Mouse (Mus musculus): Measurements from ENCODE around the gene Gm49510. TPM values are rescaled to one million over a fixed set of nuclear protein-coding genes. Genes with fewer than 3 reads are reported as not detected.
A peak's percentile ranks its signal among the peaks of the same experiment; 100 is the strongest.

The Gm49510 gene
- polyA plus RNA-seq, 1 experiment from 2014 or later = 0.47 TPM

GRCm38 (mm10) chr15:78928539-78928938 lies 29.1 kb downstream of the Gm49510 start:
- Histone ChIP-seq H3K9me3 (replicated peaks) (no peaks in the 10 kb centered on the region), H3K4me1 (replicated peaks) (peaks cover 42% of the 10 kb centered on the region), H3K4me2 (peak overlapping the region; percentile 77), H3K9ac (peak overlapping the region; percentile 76), H3K4me3 (peak overlapping the region; percentile 56), H3K36me3 (peaks cover 14% of the 10 kb centered on the region), H3K27me3 (replicated peaks) (no peaks in the 10 kb centered on the region), H3K27ac (ENCODE audit: poor library complexity, severe bottlenecking) (peak overlapping the region; percentile 96)
- ATAC-seq (ENCODE audit: insufficient number of reproducible peaks, low FRiP score) = no peak
- 54% methylated on average over 8 of the region's 8 CpGs for WGBS

GRCm38 (mm10) chr15:78930192-78930706 lies 30.8 kb downstream of the Gm49510 start:
- peaks cover 38% of the 10 kb centered on the region for H3K4me1 ChIP-seq (replicated peaks)
- WGBS = 89% methylated on average over 6 of the region's 6 CpGs
- H3K4me3 ChIP-seq = no peak overlapping the region
- H3K27me3 ChIP-seq (replicated peaks) = no peaks in the 10 kb centered on the region
- H3K9ac ChIP-seq = no peak overlapping the region
- no peak for ATAC-seq (ENCODE audit: insufficient number of reproducible peaks, low FRiP score)
- peaks cover 14% of the 10 kb centered on the region for H3K36me3 ChIP-seq
- no peaks in the 10 kb centered on the region for H3K9me3 ChIP-seq (replicated peaks)
- no peak overlapping the region for H3K4me2 ChIP-seq
- H3K27ac ChIP-seq (ENCODE audit: poor library complexity, severe bottlenecking) = no peak overlapping the region

- Histone ChIP-seq H3K9me3 (replicated peaks) (no peaks in the 10 kb centered on the region), H3K4me2 (no peak overlapping the region), H3K36me3 (peaks cover 14% of the 10 kb centered on the region), H3K27ac (ENCODE audit: poor library complexity, severe bottlenecking) (peak overlapping the region; percentile 18; the same call in 1 of the 2 replicates), H3K27me3 (replicated peaks) (no peaks in the 10 kb centered on the region), H3K4me1 (replicated peaks) (peaks cover 37% of the 10 kb centered on the region), H3K4me3 (no peak overlapping the region), H3K9ac (no peak overlapping the region)
- WGBS = 74% methylated on average over 7 of the region's 7 CpGs
- ATAC-seq (ENCODE audit: insufficient number of reproducible peaks, low FRiP score) = no peak
Observed at GRCm38 (mm10) chr15:78930801-78931426, 31.4 kb downstream of the Gm49510 start.

GRCm38 (mm10) chr15:78931577-78931976 lies 32.1 kb downstream of the Gm49510 start:
- H3K4me1 ChIP-seq (replicated peaks) = peaks cover 37% of the 10 kb centered on the region
- ATAC-seq (ENCODE audit: insufficient number of reproducible peaks, low FRiP score) = no peak
- WGBS = 18% methylated on average over 3 of the region's 3 CpGs
- H3K9ac ChIP-seq = no peak overlapping the region
- H3K36me3 ChIP-seq = peaks cover 18% of the 10 kb centered on the region
- H3K9me3 ChIP-seq (replicated peaks) = no peaks in the 10 kb centered on the region
- peak overlapping the region; percentile 18; the same call in 1 of the 2 replicates for H3K27ac ChIP-seq (ENCODE audit: poor library complexity, severe bottlenecking)
- no peak overlapping the region for H3K4me3 ChIP-seq
- H3K27me3 ChIP-seq (replicated peaks) = no peaks in the 10 kb centered on the region
- H3K4me2 ChIP-seq = no peak overlapping the region

GRCm38 (mm10) chr15:78934784-78935320 lies 35.4 kb downstream of the Gm49510 start, which contains the start of gene Nol12:
Gene Nol12, plus strand, starts transcription at chr15:78934933.
- peaks cover 24% of the 10 kb centered on the region for H3K4me1 ChIP-seq (replicated peaks)
- H3K9me3 ChIP-seq (replicated peaks) = no peaks in the 10 kb centered on the region
- H3K36me3 ChIP-seq = peaks cover 43% of the 10 kb centered on the region
- H3K4me3 ChIP-seq = peak within 1 kb of the TSS; percentile 65
- H3K4me2 ChIP-seq = peak within 1 kb of the TSS; percentile 84
- peak within 1 kb of the TSS; percentile 83 for H3K9ac ChIP-seq
- WGBS = under 1% methylated on average over 42 of the region's 42 CpGs
- peak; percentile 85 for ATAC-seq (ENCODE audit: insufficient number of reproducible peaks, low FRiP score)
- no peaks in the 10 kb centered on the region for H3K27me3 ChIP-seq (replicated peaks)
- peak within 1 kb of the TSS; percentile 70 for H3K27ac ChIP-seq (ENCODE audit: poor library complexity, severe bottlenecking)

GRCm38 (mm10) chr15:78936403-78936802 lies 36.9 kb downstream of the Gm49510 start:
- Histone ChIP-seq H3K4me1 (replicated peaks) (peaks cover 17% of the 10 kb centered on the region), H3K4me3 (no peak overlapping the region), H3K9me3 (replicated peaks) (no peaks in the 10 kb centered on the region), H3K27ac (ENCODE audit: poor library complexity, severe bottlenecking) (no peak overlapping the region), H3K9ac (no peak overlapping the region), H3K27me3 (replicated peaks) (no peaks in the 10 kb centered on the region), H3K36me3 (peaks cover 53% of the 10 kb centered on the region), H3K4me2 (peak overlapping the region; percentile 84)
- ATAC-seq (ENCODE audit: insufficient number of reproducible peaks, low FRiP score) = no peak
- WGBS = 80% methylated on average over 12 of the region's 12 CpGs

GRCm38 (mm10) chr15:78937311-78937710 lies 37.8 kb downstream of the Gm49510 start:
- Histone ChIP-seq H3K4me1 (replicated peaks) (peaks cover 16% of the 10 kb centered on the region), H3K27me3 (replicated peaks) (no peaks in the 10 kb centered on the region), H3K36me3 (peaks cover 58% of the 10 kb centered on the region), H3K4me2 (no peak overlapping the region), H3K9ac (0 out of 2 replicates have a peak overlapping the region, but pooled peaks have one; percentile 3), H3K9me3 (replicated peaks) (no peaks in the 10 kb centered on the region), H3K4me3 (no peak overlapping the region), H3K27ac (ENCODE audit: poor library complexity, severe bottlenecking) (no peak overlapping the region)
- no peak for ATAC-seq (ENCODE audit: insufficient number of reproducible peaks, low FRiP score)
- WGBS = 88% methylated on average over 10 of the region's 10 CpGs

- Histone ChIP-seq H3K27me3 (replicated peaks) (no peaks in the 10 kb centered on the region), H3K4me2 (no peak overlapping the region), H3K4me3 (no peak overlapping the region), H3K27ac (ENCODE audit: poor library complexity, severe bottlenecking) (no peak overlapping the region), H3K36me3 (peaks cover 58% of the 10 kb centered on the region), H3K9ac (no peak overlapping the region), H3K9me3 (replicated peaks) (no peaks in the 10 kb centered on the region), H3K4me1 (replicated peaks) (peaks cover 23% of the 10 kb centered on the region)
- ATAC-seq (ENCODE audit: insufficient number of reproducible peaks, low FRiP score) = no peak
- WGBS = 88% methylated on average over 2 of the region's 2 CpGs
Observed at GRCm38 (mm10) chr15:78937963-78938362, 38.5 kb downstream of the Gm49510 start.

- no peaks in the 10 kb centered on the region for H3K27me3 ChIP-seq (replicated peaks)
- no peak overlapping the region for H3K4me3 ChIP-seq
- H3K36me3 ChIP-seq = peaks cover 58% of the 10 kb centered on the region
- peaks cover 27% of the 10 kb centered on the region for H3K4me1 ChIP-seq (replicated peaks)
- WGBS = 90% methylated on average over 13 of the region's 13 CpGs
- no peak overlapping the region for H3K9ac ChIP-seq
- no peak for ATAC-seq (ENCODE audit: insufficient number of reproducible peaks, low FRiP score)
- H3K27ac ChIP-seq (ENCODE audit: poor library complexity, severe bottlenecking) = no peak overlapping the region
- H3K9me3 ChIP-seq (replicated peaks) = no peaks in the 10 kb centered on the region
- no peak overlapping the region for H3K4me2 ChIP-seq
Observed at GRCm38 (mm10) chr15:78940325-78940724, 40.9 kb downstream of the Gm49510 start.

GRCm38 (mm10) chr15:78942663-78943062 lies 43.2 kb downstream of the Gm49510 start:
- ATAC-seq (ENCODE audit: insufficient number of reproducible peaks, low FRiP score) = peak; percentile 54; the same call in 1 of the 2 replicates
- 2% methylated on average over 9 of the region's 9 CpGs for WGBS
- Histone ChIP-seq H3K9me3 (replicated peaks) (no peaks in the 10 kb centered on the region), H3K4me1 (replicated peaks) (peaks cover 15% of the 10 kb centered on the region; the same call in 1 of the 2 replicates), H3K27me3 (replicated peaks) (peaks cover 12% of the 10 kb centered on the region), H3K4me3 (peak overlapping the region; percentile 43), H3K9ac (peak overlapping the region; percentile 57), H3K27ac (ENCODE audit: poor library complexity, severe bottlenecking) (no peak overlapping the region), H3K4me2 (peak overlapping the region; percentile 68), H3K36me3 (peaks cover 42% of the 10 kb centered on the region)

GRCm38 (mm10) chr15:78946232-78946631 lies 46.8 kb downstream of the Gm49510 start:
- peaks cover 20% of the 10 kb centered on the region for H3K4me1 ChIP-seq (replicated peaks)
- 75% methylated on average over 7 of the region's 7 CpGs for WGBS
- ATAC-seq (ENCODE audit: insufficient number of reproducible peaks, low FRiP score) = no peak
- no peak overlapping the region for H3K27ac ChIP-seq (ENCODE audit: poor library complexity, severe bottlenecking)
- H3K4me3 ChIP-seq = no peak overlapping the region
- no peak overlapping the region for H3K4me2 ChIP-seq
- no peaks in the 10 kb centered on the region for H3K9me3 ChIP-seq (replicated peaks)
- H3K9ac ChIP-seq = no peak overlapping the region
- peaks cover 12% of the 10 kb centered on the region for H3K27me3 ChIP-seq (replicated peaks)
- peaks cover 7% of the 10 kb centered on the region for H3K36me3 ChIP-seq

Measured in heart, embryonic 12.5 days (tissue).